Mouse (Mus musculus) hindbrain, embryonic 10.5 days (tissue): ENCODE measurements around the gene Irx5. TPM values are rescaled to one million over a fixed set of nuclear protein-coding genes. Genes with fewer than 3 reads are reported as not detected.

Experiments
- DNase-seq: peaks from one replicate; pipeline ENCODE4 v3.0.0-alpha.2; 2017; ENCODE audit warnings: low spot score
- H3K27ac ChIP-seq: fragments of 300-500 bp; sonication (generic); 2 replicates; pipeline ENCODE4 v1.5.1; 2016; ENCODE audit warnings: mild to moderate bottlenecking, moderate library complexity
- H3K27me3 ChIP-seq: fragments of 300-500 bp; sonication (generic); 2 replicates; pipeline ENCODE4 v1.6.1; 2016; ENCODE audit warnings: mild to moderate bottlenecking; ENCODE audit not compliant: poor library complexity, insufficient read depth, severe bottlenecking
- H3K36me3 ChIP-seq: fragments of 300-500 bp; sonication (generic); 2 replicates; pipeline ENCODE4 v1.6.1; 2016; ENCODE audit warnings: mild to moderate bottlenecking, moderate library complexity
- H3K4me1 ChIP-seq: fragments of 300-500 bp; sonication (generic); replicated peaks from 2 replicates; pipeline ENCODE4 v1.6.1; 2016; ENCODE audit warnings: mild to moderate bottlenecking
- H3K4me3 ChIP-seq: fragments of 300-500 bp; sonication (generic); 2 replicates; pipeline ENCODE4 v1.5.1; 2016; ENCODE audit warnings: mild to moderate bottlenecking, moderate library complexity
- H3K9me3 ChIP-seq: fragments of 300-500 bp; sonication (generic); 2 replicates; pipeline ENCODE4 v1.6.1; 2016; ENCODE audit warnings: mild to moderate bottlenecking, moderate library complexity
- WGBS: fragments of 180-500 bp; shearing (Covaris S2); methylation state at CpG from one replicate; pipeline ENCODE4 v1.1.7; 2016; 5-methylcytosine and 5-hydroxymethylcytosine counted together
- polyA plus RNA-seq: library from polyadenylated mRNA; unstranded; fragments of >200 nt; fragmentation: Nextera tagmentation; extraction: Ambion mirVana; gene quantifications from 2 replicates; pipeline ENCODE4 v1.2.1, GENCODE M21; 2016

Irx5 gene
- polyA plus RNA-seq, 1 experiment from 2014 or later = 29.7 TPM

GRCm38 (mm10) chr8:92354536-92355482 is 2.6 kb upstream of the Irx5 start:
- H3K4me3 ChIP-seq = peak overlapping the region; percentile 93
- H3K36me3 ChIP-seq = peaks cover 11% of the 10 kb centered on the region
- H3K4me1 ChIP-seq = peaks cover 69% of the 10 kb centered on the region
- peak overlapping the region; percentile 97 for H3K27ac ChIP-seq
- DNase-seq = peak; percentile 26
- H3K27me3 ChIP-seq = peaks cover 20% of the 10 kb centered on the region
- 2% methylated on average over 22 of the region's 22 CpGs for WGBS
- no peaks in the 10 kb centered on the region for H3K9me3 ChIP-seq

GRCm38 (mm10) chr8:92355701-92356612 is 1.5 kb upstream of the Irx5 start:
- Histone ChIP-seq H3K27ac (peak overlapping the region; percentile 97), H3K36me3 (peaks cover 17% of the 10 kb centered on the region), H3K27me3 (peaks cover 28% of the 10 kb centered on the region), H3K4me3 (peak overlapping the region; percentile 93), H3K4me1 (peaks cover 66% of the 10 kb centered on the region), H3K9me3 (no peaks in the 10 kb centered on the region)
- under 1% methylated on average over 93 of the region's 93 CpGs for whole genome bisulfite sequencing
- peak; percentile 100 for DNase-seq

GRCm38 (mm10) chr8:92356613-92357375 is 631 bp upstream of the Irx5 start:
- Histone ChIP-seq H3K27me3 (peaks cover 33% of the 10 kb centered on the region), H3K27ac (peak overlapping the region; percentile 97), H3K4me1 (peaks cover 71% of the 10 kb centered on the region), H3K4me3 (peak overlapping the region; percentile 93), H3K36me3 (peaks cover 21% of the 10 kb centered on the region), H3K9me3 (no peaks in the 10 kb centered on the region)
- no peak for DNase-seq
- WGBS = under 1% methylated on average over 40 of the region's 40 CpGs

GRCm38 (mm10) chr8:92358141-92358999 is 945 bp downstream of the Irx5 start:
- peaks cover 42% of the 10 kb centered on the region for H3K27me3 ChIP-seq
- H3K27ac ChIP-seq = peak overlapping the region; percentile 97
- WGBS = under 1% methylated on average over 80 of the region's 80 CpGs
- no peaks in the 10 kb centered on the region for H3K9me3 ChIP-seq
- H3K4me1 ChIP-seq = peaks cover 70% of the 10 kb centered on the region
- H3K36me3 ChIP-seq = peaks cover 25% of the 10 kb centered on the region
- peak overlapping the region; percentile 93 for H3K4me3 ChIP-seq
- DNase-seq = peak; percentile 72

- peak overlapping the region; percentile 97 for H3K27ac ChIP-seq
- peaks cover 70% of the 10 kb centered on the region for H3K4me1 ChIP-seq
- DNase-seq = peak; percentile 69
- H3K27me3 ChIP-seq = peaks cover 50% of the 10 kb centered on the region
- no peaks in the 10 kb centered on the region for H3K9me3 ChIP-seq
- H3K4me3 ChIP-seq = peak overlapping the region; percentile 93
- peaks cover 26% of the 10 kb centered on the region for H3K36me3 ChIP-seq
- WGBS = under 1% methylated on average over 35 of the region's 35 CpGs
Measured at GRCm38 (mm10) chr8:92359000-92359832, 1.8 kb downstream of the Irx5 start.

- peak; percentile 75 for DNase-seq
- peak overlapping the region; percentile 93 for H3K4me3 ChIP-seq
- H3K4me1 ChIP-seq = peaks cover 70% of the 10 kb centered on the region
- peaks cover 26% of the 10 kb centered on the region for H3K36me3 ChIP-seq
- peaks cover 56% of the 10 kb centered on the region for H3K27me3 ChIP-seq
- under 1% methylated on average over 21 of the region's 21 CpGs for WGBS
- peak overlapping the region; percentile 97 for H3K27ac ChIP-seq
- H3K9me3 ChIP-seq = no peaks in the 10 kb centered on the region
Measured at GRCm38 (mm10) chr8:92359833-92360082, 2.3 kb downstream of the Irx5 start.

- WGBS = under 1% methylated on average over 77 of the region's 77 CpGs
- peak overlapping the region; percentile 97 for H3K27ac ChIP-seq
- H3K36me3 ChIP-seq = peaks cover 26% of the 10 kb centered on the region
- H3K27me3 ChIP-seq = peaks cover 61% of the 10 kb centered on the region
- H3K4me1 ChIP-seq = peaks cover 74% of the 10 kb centered on the region
- H3K9me3 ChIP-seq = no peaks in the 10 kb centered on the region
- peak overlapping the region; percentile 93 for H3K4me3 ChIP-seq
- DNase-seq = peak; percentile 62
Measured at GRCm38 (mm10) chr8:92360083-92360861, 2.8 kb downstream of the Irx5 start.

GRCm38 (mm10) chr8:92361546-92362351 is 4.3 kb downstream of the Irx5 start:
- Histone ChIP-seq H3K27me3 (peaks cover 76% of the 10 kb centered on the region), H3K27ac (peak overlapping the region; percentile 94), H3K4me3 (peak overlapping the region; percentile 93), H3K9me3 (no peaks in the 10 kb centered on the region), H3K36me3 (peaks cover 26% of the 10 kb centered on the region), H3K4me1 (peaks cover 84% of the 10 kb centered on the region)
- peak; percentile 89 for DNase-seq
- 1% methylated on average over 25 of the region's 25 CpGs for WGBS

GRCm38 (mm10) chr8:92362396-92363115 is 5.1 kb downstream of the Irx5 start:
- Histone ChIP-seq H3K4me1 (peaks cover 80% of the 10 kb centered on the region), H3K27me3 (peaks cover 82% of the 10 kb centered on the region), H3K9me3 (no peaks in the 10 kb centered on the region), H3K27ac (peak overlapping the region; percentile 94), H3K36me3 (peaks cover 26% of the 10 kb centered on the region), H3K4me3 (peak overlapping the region; percentile 93)
- WGBS = under 1% methylated on average over 15 of the region's 15 CpGs
- no peak for DNase-seq
